Mouse (Mus musculus): Measurements from ENCODE around the gene Olfr1489. TPM values are rescaled to one million over a fixed set of nuclear protein-coding genes. Genes with fewer than 3 reads are reported as not detected.
"Not testable (repeated sequence)": the region's sequence is repeated elsewhere in the genome, so short reads cannot be mapped to it uniquely, and the experiment has no call there.

Olfr1489 gene
- not detected in 2 replicates for polyA plus RNA-seq (2016; fragmentation: Nextera tagmentation; extraction: Ambion mirVana)

DNA sequence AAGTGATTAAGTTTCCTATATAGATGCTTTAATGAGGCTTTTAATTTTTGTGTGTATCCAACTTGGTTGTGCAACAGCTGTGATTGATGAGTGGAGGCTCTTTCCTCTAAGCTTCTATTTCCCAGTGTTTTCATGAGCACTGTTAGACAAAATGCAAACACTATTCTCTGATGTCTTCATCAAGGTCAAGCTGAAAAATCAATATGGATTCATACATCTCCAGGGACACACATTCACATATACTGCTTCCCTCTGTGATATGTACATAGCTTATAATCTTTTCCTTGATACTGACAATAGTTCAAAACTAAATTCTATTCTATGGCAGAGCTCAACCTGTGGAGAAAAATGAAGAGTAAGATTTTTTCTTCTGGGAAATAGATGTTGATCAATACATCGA, at the start of gene Olfr1489:
Gene Olfr1489, plus strand, starts transcription at position 301 of the 400 bp plus-strand sequence.
- 90% methylated on average over 1 of the region's 1 CpGs for WGBS
- ATAC-seq (ENCODE audit: insufficient number of reproducible peaks, insufficient read depth, low FRiP score, low TSS enrichment, low read depth): no peak

DNA sequence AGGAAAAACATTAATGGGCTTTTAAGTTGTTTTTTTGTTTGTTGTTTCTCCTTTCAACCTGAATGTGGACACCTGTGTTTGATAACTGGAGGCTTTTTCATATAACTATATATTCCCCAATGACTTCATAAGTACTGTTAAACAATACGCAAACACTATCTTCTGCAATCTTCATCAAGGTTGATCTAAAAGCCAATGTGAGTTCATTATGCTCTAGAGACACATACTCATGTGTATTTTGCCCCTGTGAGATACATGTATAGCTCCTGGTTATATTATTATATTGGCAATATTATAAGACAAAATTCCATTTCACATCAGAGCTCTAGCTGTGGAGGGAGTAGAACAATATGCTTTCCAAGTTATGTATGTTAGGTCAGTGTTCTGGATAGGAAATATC, 48.2 kb upstream of the Olfr1489 start, which contains the start of gene Olfr1484:
Gene Olfr1484, plus strand, starts transcription at position 301 of the 400 bp plus-strand sequence.
- WGBS: 88% methylated on average over 1 of the region's 1 CpGs
- ATAC-seq (ENCODE audit: insufficient number of reproducible peaks, insufficient read depth, low FRiP score, low TSS enrichment, low read depth): no peak
- Histone ChIP-seq H3K9ac (replicated peaks) (no peak within 1 kb of the TSS), H3K4me3 (replicated peaks) (no peak within 1 kb of the TSS), H3K27me3 (no peaks in the 10 kb centered on the region), H3K4me2 (no peak within 1 kb of the TSS), H3K36me3 (no peaks in the 10 kb centered on the region), H3K27ac (no peak within 1 kb of the TSS), H3K9me3 (peaks cover 13% of the 10 kb centered on the region; the same call in 1 of the 2 replicates), H3K4me1 (replicated peaks) (no peaks in the 10 kb centered on the region)

More for the DNA sequence above, at the start of gene Olfr1489:
- H3K27me3 ChIP-seq: no peaks in the 10 kb centered on the region
- H3K9me3 ChIP-seq: peaks cover 5% of the 10 kb centered on the region; the same call in 1 of the 2 replicates
- no peak within 1 kb of the TSS for H3K9ac ChIP-seq (replicated peaks)
- no peak within 1 kb of the TSS for H3K27ac ChIP-seq
- no peak within 1 kb of the TSS for H3K4me2 ChIP-seq
- H3K4me1 ChIP-seq (replicated peaks): no peaks in the 10 kb centered on the region
- no peak within 1 kb of the TSS for H3K4me3 ChIP-seq (replicated peaks)
- no peaks in the 10 kb centered on the region for H3K36me3 ChIP-seq

DNA sequence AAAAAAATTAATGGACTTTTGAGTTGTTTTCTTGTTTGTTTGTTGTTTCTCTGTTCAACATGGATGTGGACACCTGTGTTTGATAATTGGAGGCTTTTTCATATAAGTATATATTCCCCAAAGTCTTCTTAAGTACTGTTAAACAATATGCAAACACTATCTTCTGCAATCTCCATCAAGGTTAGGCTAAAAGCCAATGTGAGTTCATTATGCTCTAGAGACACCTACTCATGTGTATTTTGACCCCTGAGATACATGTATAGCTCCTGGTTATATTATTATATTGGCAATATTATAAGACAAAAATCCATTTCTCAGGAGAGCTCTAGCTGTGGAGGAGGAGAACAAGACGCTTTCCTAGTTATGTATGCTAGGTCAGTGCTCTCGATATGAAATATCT, 14.3 kb upstream of the Olfr1489 start, which contains the start of gene Olfr1487:
Gene Olfr1487, plus strand, starts transcription at position 301 of the 400 bp plus-strand sequence.
- not testable (repeated sequence) for H3K4me1 ChIP-seq (replicated peaks); H3K27me3 ChIP-seq; H3K36me3 ChIP-seq; ATAC-seq (ENCODE audit: insufficient number of reproducible peaks, insufficient read depth, low FRiP score, low TSS enrichment, low read depth); H3K4me2 ChIP-seq; H3K4me3 ChIP-seq (replicated peaks); H3K27ac ChIP-seq; H3K9ac ChIP-seq (replicated peaks)
- 89% methylated on average over 2 of the region's 2 CpGs for WGBS
- peaks cover 15% of the 10 kb centered on the region for H3K9me3 ChIP-seq

DNA sequence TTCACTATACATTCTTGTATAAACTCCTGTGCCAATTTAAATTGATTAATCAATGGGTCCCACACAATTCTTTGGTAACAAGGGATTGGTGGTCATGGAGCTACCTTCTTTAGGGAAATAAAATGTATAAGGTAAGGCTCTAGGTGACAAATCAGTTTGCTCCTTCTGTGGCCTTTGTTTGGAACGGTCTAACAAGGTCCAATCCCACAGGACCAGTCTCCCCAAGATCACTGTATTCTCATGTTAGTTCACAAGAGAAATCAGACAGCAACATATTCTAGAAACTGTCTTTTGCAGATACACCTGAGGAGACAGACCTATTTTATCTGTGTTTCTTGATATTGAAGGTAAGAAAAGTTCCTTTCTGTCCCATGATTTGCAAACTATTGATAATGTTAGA, 19.4 kb downstream of the Olfr1489 start, which contains the start of gene Olfr1490:
Gene Olfr1490, plus strand, starts transcription at position 301 of the 400 bp plus-strand sequence.
- 0 out of 2 replicates have a peak, but pooled peaks cover 15% of the 10 kb centered on the region for H3K9me3 ChIP-seq
- H3K27ac ChIP-seq: no peak within 1 kb of the TSS
- H3K4me3 ChIP-seq (replicated peaks): no peak within 1 kb of the TSS
- ATAC-seq (ENCODE audit: insufficient number of reproducible peaks, insufficient read depth, low FRiP score, low TSS enrichment, low read depth): no peak
- no peaks in the 10 kb centered on the region for H3K36me3 ChIP-seq
- no peak within 1 kb of the TSS for H3K9ac ChIP-seq (replicated peaks)
- WGBS: 43% methylated on average over 1 of the region's 1 CpGs
- H3K4me1 ChIP-seq (replicated peaks): no peaks in the 10 kb centered on the region
- H3K27me3 ChIP-seq: no peaks in the 10 kb centered on the region
- no peak within 1 kb of the TSS for H3K4me2 ChIP-seq

Small RNA genes within 50 kb of the gene (microRNA-seq; reads per million reads assigned to microRNA genes)
- gene Gm22323 (not detected), gene Gm23931 (not detected)

Other genes with a start within 250 kb of the Olfr1489 start
- gene Olfr1469, start 223.8 kb upstream of the Olfr1489 start, polyA plus RNA-seq (2016; fragmentation: Nextera tagmentation; extraction: Ambion mirVana): not detected in 2 replicates
- gene Olfr1471, start 188.2 kb upstream of the Olfr1489 start, polyA plus RNA-seq (2016; fragmentation: Nextera tagmentation; extraction: Ambion mirVana): not detected in 2 replicates
- gene Olfr1472, start 175.5 kb upstream of the Olfr1489 start, polyA plus RNA-seq (2016; fragmentation: Nextera tagmentation; extraction: Ambion mirVana): not detected in 2 replicates
- not detected in 2 replicates for gene Olfr1474, start 162.1 kb upstream of the Olfr1489 start, polyA plus RNA-seq (2016; fragmentation: Nextera tagmentation; extraction: Ambion mirVana)
- gene Olfr1475, start 151.4 kb upstream of the Olfr1489 start, polyA plus RNA-seq (2016; fragmentation: Nextera tagmentation; extraction: Ambion mirVana): not detected in 2 replicates
- gene Olfr1477, start 131.1 kb upstream of the Olfr1489 start, polyA plus RNA-seq (2016; fragmentation: Nextera tagmentation; extraction: Ambion mirVana): not detected in 2 replicates
- not detected in 2 replicates for gene Olfr1480, start 103.7 kb upstream of the Olfr1489 start, polyA plus RNA-seq (2016; fragmentation: Nextera tagmentation; extraction: Ambion mirVana)
- not detected in 2 replicates for gene Olfr1484, start 48.1 kb upstream of the Olfr1489 start, polyA plus RNA-seq (2016; fragmentation: Nextera tagmentation; extraction: Ambion mirVana)
- not detected in 2 replicates for gene Olfr1487, start 14.2 kb upstream of the Olfr1489 start, polyA plus RNA-seq (2016; fragmentation: Nextera tagmentation; extraction: Ambion mirVana)
- gene Olfr1490, start 19.5 kb downstream of the Olfr1489 start, polyA plus RNA-seq (2016; fragmentation: Nextera tagmentation; extraction: Ambion mirVana): not detected in 2 replicates
- gene Olfr1491, start 65.6 kb downstream of the Olfr1489 start, polyA plus RNA-seq (2016; fragmentation: Nextera tagmentation; extraction: Ambion mirVana): not detected in 2 replicates
- gene Olfr1493-ps1, start 91.7 kb downstream of the Olfr1489 start, polyA plus RNA-seq (2016; fragmentation: Nextera tagmentation; extraction: Ambion mirVana): not detected in 2 replicates
- gene Olfr1494, start 108.1 kb downstream of the Olfr1489 start, polyA plus RNA-seq (2016; fragmentation: Nextera tagmentation; extraction: Ambion mirVana): not detected in 2 replicates
- not detected in 2 replicates for gene Olfr1495, start 133.0 kb downstream of the Olfr1489 start, polyA plus RNA-seq (2016; fragmentation: Nextera tagmentation; extraction: Ambion mirVana)
- not detected in 2 replicates for gene Olfr1496, start 146.3 kb downstream of the Olfr1489 start, polyA plus RNA-seq (2016; fragmentation: Nextera tagmentation; extraction: Ambion mirVana)
- not detected in 2 replicates for gene Olfr1497, start 166.6 kb downstream of the Olfr1489 start, polyA plus RNA-seq (2016; fragmentation: Nextera tagmentation; extraction: Ambion mirVana)
- not detected in 2 replicates for gene Olfr1499, start 187.8 kb downstream of the Olfr1489 start, polyA plus RNA-seq (2016; fragmentation: Nextera tagmentation; extraction: Ambion mirVana)
- gene Olfr1500, start 198.9 kb downstream of the Olfr1489 start, polyA plus RNA-seq (2016; fragmentation: Nextera tagmentation; extraction: Ambion mirVana): not detected in 2 replicates
- not detected in 2 replicates for gene Olfr1501, start 219.1 kb downstream of the Olfr1489 start, polyA plus RNA-seq (2016; fragmentation: Nextera tagmentation; extraction: Ambion mirVana)
- gene Olfr1502, start 230.2 kb downstream of the Olfr1489 start, polyA plus RNA-seq (2016; fragmentation: Nextera tagmentation; extraction: Ambion mirVana): not detected in 2 replicates